Mouse (Mus musculus) spleen, adult 18-20 months (tissue): ENCODE measurements around the gene Olfr315.
"Not testable (repeated sequence)": the region's sequence is repeated elsewhere in the genome, so short reads cannot be mapped to it uniquely, and the experiment has no call there.

Source experiments
- DNase-seq, 2 experiments: peaks; one replicate each; pipeline ENCODE4 v3.0.0; 2022; ENCODE audit warnings: mixed read lengths in 2 of 2

The Olfr315 gene

GRCm38 (mm10) chr11:58828937-58829336, 55.9 kb downstream of the Olfr315 start, which contains the start of gene Olfr312:
Olfr312 (plus strand) TSS chr11:58829237.
- DNase-seq = not testable (repeated sequence)

- DNase-seq = no peak
Observed at GRCm38 (mm10) chr11:58829764-58830163, 56.8 kb downstream of the Olfr315 start.
